Mouse (Mus musculus): ENCODE results near the gene Adarb1.

DNA sequence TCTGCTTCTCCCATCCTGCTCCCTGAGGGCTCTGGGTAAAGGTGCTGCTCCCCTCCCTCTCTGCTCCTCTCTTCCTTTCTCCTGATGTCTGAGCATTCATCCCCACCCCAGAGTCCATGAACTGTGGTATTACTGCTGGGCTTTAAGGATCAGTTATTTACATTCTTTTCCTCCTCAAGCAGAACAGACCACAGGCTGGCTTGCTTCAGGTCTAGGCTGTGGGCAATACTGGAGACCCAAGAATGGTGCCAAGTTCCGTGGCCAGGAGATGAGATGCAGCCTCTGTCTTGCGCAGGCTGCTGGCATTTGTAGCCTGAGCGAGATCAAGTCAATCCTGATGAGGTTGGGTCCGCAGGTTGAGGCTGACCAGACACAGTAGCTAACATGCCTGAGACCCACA, 33.8 kb upstream of the Adarb1 start:
- TF ChIP-seq CTCF (IDR thresholded peaks at IDR 0.05) (no peak), EP300 (IDR thresholded peaks at IDR 0.05; ENCODE audit: insufficient read depth, low read depth, low read length) (no peak), POLR2A (IDR thresholded peaks at IDR 0.05; ENCODE audit: insufficient read depth, low read depth, low read length) (no peak)

All from heart, adult 2 months (tissue).